Mouse (Mus musculus) heart, postnatal 0 days (tissue): ENCODE measurements around the gene Itfg2. TPM values are rescaled to one million over a fixed set of nuclear protein-coding genes. Genes with fewer than 3 reads are reported as not detected.

Source experiments
- ATAC-seq: fragments of 200-750 bp; cut with Nextera tagmentation; 2 replicates; pipeline ENCODE4 v1.8.0; 2017; ENCODE audit warnings: low read depth, moderate number of reproducible peaks, moderate library complexity; ENCODE audit not compliant: insufficient read depth
- DNase-seq: peaks from one replicate; pipeline ENCODE4 v3.0.0-alpha.2; 2016; ENCODE audit warnings: low spot score
- H3K27ac ChIP-seq: fragments of 300-500 bp; sonication (generic); 2 replicates; pipeline ENCODE4 v1.5.1; 2014; ENCODE audit warnings: low read depth, mild to moderate bottlenecking
- H3K27me3 ChIP-seq: fragments of 300-500 bp; sonication (generic); 2 replicates; pipeline ENCODE4 v1.6.1; 2014; ENCODE audit warnings: low read length, mixed read lengths; ENCODE audit not compliant: control insufficient read depth, insufficient read depth
- H3K36me3 ChIP-seq: fragments of 300-500 bp; sonication (generic); replicated peaks from 2 replicates; pipeline ENCODE4 v1.6.1; 2014; ENCODE audit warnings: low read length, mixed read lengths; ENCODE audit not compliant: control insufficient read depth, insufficient read depth
- H3K4me1 ChIP-seq: fragments of 300-500 bp; sonication (generic); 2 replicates; pipeline ENCODE4 v1.6.1; 2014; ENCODE audit warnings: antibody characterized with exemption; ENCODE audit not compliant: control insufficient read depth, insufficient read depth
- H3K4me2 ChIP-seq: fragments of 300-500 bp; sonication (generic); 2 replicates; pipeline ENCODE4 v1.6.1; 2014; ENCODE audit warnings: low read depth, mild to moderate bottlenecking, low read length, moderate library complexity
- H3K4me3 ChIP-seq: fragments of 300-500 bp; sonication (generic); 2 replicates; pipeline ENCODE4 v1.5.1; 2014; ENCODE audit warnings: low read depth, low read length
- H3K9ac ChIP-seq: fragments of 300-500 bp; sonication (generic); replicated peaks from 2 replicates; pipeline ENCODE4 v1.6.1; 2014; ENCODE audit warnings: low read depth, low read length, mixed read lengths
- H3K9me3 ChIP-seq: fragments of 300-500 bp; sonication (generic); replicated peaks from 2 replicates; pipeline ENCODE4 v1.6.1; 2016; ENCODE audit warnings: low read length; ENCODE audit not compliant: control insufficient read depth
- CTCF ChIP-seq: IDR thresholded peaks from 2 replicates; pipeline ENCODE4 v1.5.1; 2016; ENCODE audit warnings: antibody characterized with exemption, control low read depth, low read depth
- EP300 ChIP-seq: IDR thresholded peaks from 2 replicates; pipeline ENCODE4 v1.6.1; 2016; ENCODE audit warnings: antibody characterized with exemption, low read depth
- WGBS: fragments of 180-500 bp; shearing (Covaris S2); extraction: QIAGEN DNeasy Blood & Tissue Kit; methylation state at CpG from one replicate; pipeline ENCODE4 v1.1.7; 2014; 5-methylcytosine and 5-hydroxymethylcytosine counted together
- polyA plus RNA-seq: library from polyadenylated mRNA; unstranded; fragments of >200 nt; fragmentation: Nextera tagmentation; extraction: Ambion mirVana; gene quantifications from 2 replicates; pipeline ENCODE4 v1.2.1, GENCODE M21; 2015
- total RNA-seq: library from RNA; depleted of rRNA; stranded (reverse); fragments of >200 nt; gene quantifications from 2 replicates; pipeline ENCODE4 v1.2.3, GENCODE M21; 2014; ENCODE audit warnings: low replicate concordance

Itfg2 gene
- total and polyA plus RNA-seq, 2 experiments from 2014 or later, result 22.6 to 62.3 TPM

DNA sequence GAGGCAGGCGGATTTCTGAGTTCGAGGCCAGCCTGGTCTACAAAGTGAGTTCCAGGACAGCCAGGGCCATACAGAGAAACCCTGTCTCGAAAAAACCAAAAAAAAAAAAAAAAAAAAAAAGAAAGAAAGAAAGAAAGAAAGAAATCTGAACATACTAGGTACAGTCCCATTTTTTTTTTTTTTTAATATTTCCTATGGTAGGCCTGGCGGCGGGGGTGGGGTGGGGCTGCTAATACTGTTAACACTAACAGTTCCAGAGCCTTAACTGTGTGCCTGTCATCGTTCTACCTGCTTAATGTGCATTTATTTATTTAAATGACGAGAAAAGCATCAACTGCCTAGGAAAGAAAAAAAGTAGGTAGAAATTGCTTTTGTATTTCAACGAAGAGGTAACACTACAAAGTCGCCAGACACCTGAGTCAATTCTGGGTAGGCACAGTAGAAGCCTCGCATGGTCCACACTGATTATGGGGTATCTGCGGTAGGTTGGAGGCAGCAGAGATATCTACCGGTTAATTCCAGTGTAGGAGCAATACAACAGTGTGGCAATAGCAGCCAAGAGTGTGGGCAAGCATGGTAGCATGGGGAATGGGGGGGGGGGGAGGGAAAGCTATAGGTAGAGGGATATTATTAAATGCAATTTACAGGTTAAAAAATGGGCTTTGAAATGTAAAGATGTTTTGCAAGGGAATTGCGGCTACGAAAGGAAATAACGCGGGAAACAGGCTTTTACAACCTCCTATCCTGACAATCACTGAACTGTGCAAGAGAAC lies 1.0 kb downstream of the Itfg2 start:
- 38% methylated on average over 14 of the region's 16 CpGs for WGBS
- H3K27me3 ChIP-seq, result no peaks in the 10 kb centered on the region
- peak overlapping the region; percentile 66 for H3K4me2 ChIP-seq
- peak overlapping the region; percentile 63 for H3K4me3 ChIP-seq
- H3K36me3 ChIP-seq, result 0 out of 2 replicates have a peak, but pooled peaks cover 5% of the 10 kb centered on the region
- DNase-seq (no peak), ATAC-seq (no peak)
- H3K9ac ChIP-seq, result peak overlapping the region; percentile 60
- H3K9me3 ChIP-seq, result no peaks in the 10 kb centered on the region
- no peaks in the 10 kb centered on the region; the same call in 1 of the 2 replicates for H3K4me1 ChIP-seq
- H3K27ac ChIP-seq, result peak overlapping the region; percentile 93
- TF ChIP-seq CTCF, result no peak
- TF ChIP-seq EP300, result no peak

DNA sequence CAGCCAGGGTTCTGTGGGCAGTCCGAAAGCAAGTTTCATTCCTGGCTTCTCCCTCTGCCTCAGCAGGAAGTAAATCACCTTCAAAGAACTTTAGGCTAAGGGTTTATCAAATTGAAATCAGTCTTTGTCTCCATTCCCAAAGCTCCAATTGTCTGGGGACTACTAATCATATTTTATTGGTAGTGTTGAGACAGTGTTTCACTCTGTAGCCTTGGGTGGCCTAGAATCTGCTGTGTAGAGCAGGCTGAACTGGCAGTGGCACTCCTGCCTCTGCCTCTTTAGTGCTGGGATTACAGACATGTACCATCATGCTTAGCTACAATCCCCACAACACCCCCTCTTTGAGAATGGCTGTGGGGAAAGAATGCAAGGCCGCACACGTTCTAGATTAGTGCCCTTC lies 3.3 kb downstream of the Itfg2 start:
- H3K4me1 ChIP-seq, result no peaks in the 10 kb centered on the region; the same call in 1 of the 2 replicates
- no peaks in the 10 kb centered on the region for H3K36me3 ChIP-seq
- no peaks in the 10 kb centered on the region for H3K27me3 ChIP-seq
- H3K27ac ChIP-seq, result no peak overlapping the region
- no peak for TF ChIP-seq EP300
- TF ChIP-seq CTCF, result no peak
- H3K4me2 ChIP-seq, result no peak overlapping the region
- ATAC-seq (no peak), DNase-seq (no peak)
- 80% methylated on average over 3 of the region's 3 CpGs for WGBS
- H3K9me3 ChIP-seq, result no peaks in the 10 kb centered on the region
- no peak overlapping the region for H3K4me3 ChIP-seq
- H3K9ac ChIP-seq, result no peak overlapping the region

DNA sequence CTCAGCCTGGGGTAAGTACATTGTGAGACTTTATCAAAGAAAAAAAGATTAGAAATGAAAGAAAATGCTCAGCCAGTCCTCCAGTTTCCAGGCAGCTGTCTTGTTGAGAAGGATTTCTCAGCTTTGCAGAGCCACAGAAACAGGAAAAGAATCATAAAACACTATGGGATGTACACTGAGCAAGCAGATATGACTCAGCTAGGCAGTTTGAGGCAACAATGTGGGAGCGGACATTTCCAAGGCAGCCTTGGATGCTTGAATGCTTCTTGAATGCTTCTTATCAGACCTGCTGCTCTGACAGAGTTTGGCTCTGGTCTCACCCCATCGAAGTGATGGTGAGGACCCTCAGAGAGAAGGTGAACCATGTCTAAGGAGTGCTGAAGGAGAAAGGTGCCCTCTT lies 3.7 kb downstream of the Itfg2 start:
- no peak for ATAC-seq
- Histone ChIP-seq H3K9ac (no peak overlapping the region), H3K4me1 (no peaks in the 10 kb centered on the region; the same call in 1 of the 2 replicates), H3K27me3 (no peaks in the 10 kb centered on the region), H3K9me3 (no peaks in the 10 kb centered on the region), H3K36me3 (no peaks in the 10 kb centered on the region), H3K4me2 (no peak overlapping the region), H3K4me3 (no peak overlapping the region), H3K27ac (0 out of 2 replicates have a peak overlapping the region, but pooled peaks have one; percentile 6)
- TF ChIP-seq EP300 (no peak), CTCF (no peak)
- WGBS, result 54% methylated on average over 2 of the region's 2 CpGs
- no peak for DNase-seq

DNA sequence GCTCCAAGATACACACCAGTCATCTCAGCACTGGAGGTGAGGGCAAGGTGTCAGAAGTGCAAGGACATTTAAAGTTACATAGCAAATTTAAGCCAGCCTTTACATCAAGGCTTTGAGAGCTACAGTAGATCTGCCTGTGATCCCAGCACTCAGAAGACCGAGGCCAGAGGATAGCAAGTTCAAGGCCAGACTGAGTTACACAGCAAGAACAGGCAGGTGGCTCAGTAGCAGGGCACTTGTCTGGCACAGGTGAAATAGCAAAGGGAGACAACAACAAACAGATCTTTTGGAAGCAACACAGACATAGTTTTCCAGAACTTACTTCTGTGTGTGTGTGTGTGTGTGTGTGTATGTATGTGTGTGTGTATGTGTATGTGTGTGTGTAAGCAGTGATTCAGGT lies 6.7 kb downstream of the Itfg2 start:
- DNase-seq, result no peak

DNA sequence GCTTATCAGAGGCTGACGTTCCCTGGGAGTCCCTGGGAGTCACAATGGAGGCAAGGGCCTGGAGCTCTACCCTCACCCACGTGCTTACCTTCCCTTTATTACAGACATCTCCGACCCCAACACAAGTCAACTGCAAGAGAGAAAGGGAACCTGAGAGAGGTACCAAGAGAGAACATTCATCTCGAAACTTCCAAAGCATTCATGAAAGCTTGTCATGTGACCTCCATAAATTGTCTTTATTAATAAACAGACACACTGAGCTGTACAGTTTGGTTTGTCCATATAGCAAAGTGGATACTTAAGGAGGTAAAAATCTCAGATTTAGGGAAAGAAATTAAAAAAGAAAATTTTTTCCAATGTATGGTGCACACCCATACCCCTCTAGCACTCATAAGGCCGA lies 8.6 kb downstream of the Itfg2 start:
- no peak for ATAC-seq
- TF ChIP-seq EP300, result no peak
- TF ChIP-seq CTCF, result no peak
- H3K9ac ChIP-seq, result no peak overlapping the region
- no peak for DNase-seq
- no peaks in the 10 kb centered on the region for H3K9me3 ChIP-seq
- no peaks in the 10 kb centered on the region for H3K27me3 ChIP-seq
- H3K4me1 ChIP-seq, result no peaks in the 10 kb centered on the region
- H3K4me2 ChIP-seq, result no peak overlapping the region
- H3K4me3 ChIP-seq, result no peak overlapping the region
- 83% methylated on average over 5 of the region's 5 CpGs for WGBS
- peaks cover 28% of the 10 kb centered on the region for H3K36me3 ChIP-seq
- H3K27ac ChIP-seq, result no peak overlapping the region

More for the DNA sequence above, 6.7 kb downstream of the Itfg2 start:
- H3K36me3 ChIP-seq, result peaks cover 9% of the 10 kb centered on the region
- no peaks in the 10 kb centered on the region for H3K4me1 ChIP-seq
- no peaks in the 10 kb centered on the region for H3K27me3 ChIP-seq
- H3K27ac ChIP-seq, result no peak overlapping the region
- H3K4me2 ChIP-seq, result no peak overlapping the region
- ATAC-seq, result no peak
- TF ChIP-seq CTCF (no peak), EP300 (no peak)
- H3K9me3 ChIP-seq, result no peaks in the 10 kb centered on the region
- H3K9ac ChIP-seq, result no peak overlapping the region
- WGBS, result 91% methylated on average over 1 of the region's 1 CpGs
- H3K4me3 ChIP-seq, result no peak overlapping the region
